Mouse (Mus musculus): ENCODE results near the gene Gm15217. TPM values are rescaled to one million over a fixed set of nuclear protein-coding genes. Genes with fewer than 3 reads are reported as not detected.
A peak's percentile ranks its signal among the peaks of the same experiment; 100 is the strongest.

Gene Gm15217
- polyA plus RNA-seq, 1 experiment from 2014 or later: not detected

- Histone ChIP-seq H3K9ac (replicated peaks) (no peak overlapping the region), H3K36me3 (no peaks in the 10 kb centered on the region), H3K4me2 (no peak overlapping the region), H3K4me3 (replicated peaks) (no peak overlapping the region), H3K27me3 (replicated peaks) (0 out of 2 replicates have a peak, but pooled peaks cover 3% of the 10 kb centered on the region), H3K9me3 (replicated peaks) (no peaks in the 10 kb centered on the region), H3K4me1 (no peaks in the 10 kb centered on the region), H3K27ac (replicated peaks) (no peak overlapping the region)
- WGBS: 89% methylated on average over 3 of the region's 3 CpGs
- no peak for ATAC-seq (ENCODE audit: low FRiP score)
These were observed 29.1 kb downstream of the Gm15217 start for GRCm38 (mm10) chr14:46408319-46408718.

GRCm38 (mm10) chr14:46409016-46409415 is 29.8 kb downstream of the Gm15217 start:
- 0 out of 2 replicates have a peak, but pooled peaks cover 3% of the 10 kb centered on the region for H3K27me3 ChIP-seq (replicated peaks)
- WGBS: 74% methylated on average over 10 of the region's 10 CpGs
- no peaks in the 10 kb centered on the region for H3K9me3 ChIP-seq (replicated peaks)
- no peaks in the 10 kb centered on the region for H3K4me1 ChIP-seq
- H3K4me2 ChIP-seq: no peak overlapping the region
- H3K27ac ChIP-seq (replicated peaks): no peak overlapping the region
- H3K36me3 ChIP-seq: no peaks in the 10 kb centered on the region
- H3K9ac ChIP-seq (replicated peaks): no peak overlapping the region
- H3K4me3 ChIP-seq (replicated peaks): no peak overlapping the region
- no peak for ATAC-seq (ENCODE audit: low FRiP score)

GRCm38 (mm10) chr14:46410557-46411120 is 31.4 kb downstream of the Gm15217 start:
- 59% methylated on average over 4 of the region's 4 CpGs for WGBS
- Histone ChIP-seq H3K9me3 (replicated peaks) (no peaks in the 10 kb centered on the region), H3K4me3 (replicated peaks) (no peak overlapping the region), H3K27ac (replicated peaks) (no peak overlapping the region), H3K36me3 (no peaks in the 10 kb centered on the region), H3K27me3 (replicated peaks) (0 out of 2 replicates have a peak, but pooled peaks cover 3% of the 10 kb centered on the region), H3K9ac (replicated peaks) (no peak overlapping the region), H3K4me1 (no peaks in the 10 kb centered on the region), H3K4me2 (no peak overlapping the region)
- no peak for ATAC-seq (ENCODE audit: low FRiP score)

- Histone ChIP-seq H3K36me3 (no peaks in the 10 kb centered on the region), H3K9ac (replicated peaks) (no peak overlapping the region), H3K4me2 (no peak overlapping the region), H3K4me3 (replicated peaks) (no peak overlapping the region), H3K27ac (replicated peaks) (no peak overlapping the region), H3K4me1 (no peaks in the 10 kb centered on the region), H3K27me3 (replicated peaks) (0 out of 2 replicates have a peak, but pooled peaks cover 3% of the 10 kb centered on the region), H3K9me3 (replicated peaks) (no peaks in the 10 kb centered on the region)
- no peak for ATAC-seq (ENCODE audit: low FRiP score)
- WGBS: 75% methylated on average over 7 of the region's 7 CpGs
These were observed 33.3 kb downstream of the Gm15217 start for GRCm38 (mm10) chr14:46412497-46413000.

GRCm38 (mm10) chr14:46418371-46419097 is 39.3 kb downstream of the Gm15217 start:
- no peak for ATAC-seq (ENCODE audit: low FRiP score)

GRCm38 (mm10) chr14:46419269-46419668 is 40.1 kb downstream of the Gm15217 start:
- Histone ChIP-seq H3K4me2 (no peak overlapping the region), H3K9ac (replicated peaks) (no peak overlapping the region), H3K4me1 (no peaks in the 10 kb centered on the region), H3K36me3 (no peaks in the 10 kb centered on the region), H3K4me3 (replicated peaks) (no peak overlapping the region), H3K9me3 (replicated peaks) (no peaks in the 10 kb centered on the region), H3K27ac (replicated peaks) (no peak overlapping the region), H3K27me3 (replicated peaks) (no peaks in the 10 kb centered on the region)
- ATAC-seq (ENCODE audit: low FRiP score): peak; percentile 47; the same call in 1 of the 2 replicates
- WGBS: 52% methylated on average over 11 of the region's 11 CpGs

More at GRCm38 (mm10) chr14:46418371-46419097, 39.3 kb downstream of the Gm15217 start:
- H3K9ac ChIP-seq (replicated peaks): no peak overlapping the region
- H3K4me3 ChIP-seq (replicated peaks): no peak overlapping the region
- H3K4me2 ChIP-seq: no peak overlapping the region
- no peaks in the 10 kb centered on the region for H3K9me3 ChIP-seq (replicated peaks)
- H3K27me3 ChIP-seq (replicated peaks): no peaks in the 10 kb centered on the region
- H3K27ac ChIP-seq (replicated peaks): no peak overlapping the region
- WGBS: 73% methylated on average over 15 of the region's 15 CpGs
- no peaks in the 10 kb centered on the region for H3K4me1 ChIP-seq
- H3K36me3 ChIP-seq: no peaks in the 10 kb centered on the region

- H3K4me3 ChIP-seq (replicated peaks): no peak overlapping the region
- 81% methylated on average over 3 of the region's 3 CpGs for WGBS
These were observed 42.6 kb downstream of the Gm15217 start for GRCm38 (mm10) chr14:46421823-46422222.

GRCm38 (mm10) chr14:46427251-46427650 is 48.0 kb downstream of the Gm15217 start:
- WGBS: 94% methylated on average over 13 of the region's 13 CpGs
- no peak overlapping the region for H3K4me3 ChIP-seq (replicated peaks)
- ATAC-seq (ENCODE audit: low FRiP score): no peak
- no peaks in the 10 kb centered on the region for H3K36me3 ChIP-seq
- no peak overlapping the region for H3K4me2 ChIP-seq
- no peaks in the 10 kb centered on the region for H3K27me3 ChIP-seq (replicated peaks)
- H3K9ac ChIP-seq (replicated peaks): no peak overlapping the region
- no peak overlapping the region for H3K27ac ChIP-seq (replicated peaks)
- H3K9me3 ChIP-seq (replicated peaks): no peaks in the 10 kb centered on the region
- H3K4me1 ChIP-seq: no peaks in the 10 kb centered on the region

More at GRCm38 (mm10) chr14:46421823-46422222, 42.6 kb downstream of the Gm15217 start:
- H3K4me1 ChIP-seq: no peaks in the 10 kb centered on the region
- H3K9ac ChIP-seq (replicated peaks): no peak overlapping the region
- no peaks in the 10 kb centered on the region for H3K36me3 ChIP-seq
- H3K27me3 ChIP-seq (replicated peaks): no peaks in the 10 kb centered on the region
- no peak overlapping the region for H3K27ac ChIP-seq (replicated peaks)
- ATAC-seq (ENCODE audit: low FRiP score): no peak
- H3K4me2 ChIP-seq: no peak overlapping the region
- no peaks in the 10 kb centered on the region for H3K9me3 ChIP-seq (replicated peaks)

- WGBS: 95% methylated on average over 5 of the region's 5 CpGs
- H3K4me1 ChIP-seq: no peaks in the 10 kb centered on the region
- no peak overlapping the region for H3K4me3 ChIP-seq (replicated peaks)
- no peak overlapping the region for H3K4me2 ChIP-seq
- ATAC-seq (ENCODE audit: low FRiP score): no peak
- H3K27me3 ChIP-seq (replicated peaks): no peaks in the 10 kb centered on the region
- no peaks in the 10 kb centered on the region for H3K9me3 ChIP-seq (replicated peaks)
- H3K27ac ChIP-seq (replicated peaks): no peak overlapping the region
- no peaks in the 10 kb centered on the region for H3K36me3 ChIP-seq
- no peak overlapping the region for H3K9ac ChIP-seq (replicated peaks)
These were observed 51.0 kb downstream of the Gm15217 start for GRCm38 (mm10) chr14:46430231-46430630.

Other genes with a start within 250 kb of the Gm15217 start
- 5.2 and 9.9 TPM in 2 replicates for gene Bmp4, start 11.3 kb downstream of the Gm15217 start, polyA plus RNA-seq (2015; fragmentation: Nextera tagmentation; extraction: Ambion mirVana)